Mouse (Mus musculus) cerebellum, postnatal 10 days (tissue): ENCODE data around the gene Lrrc29.

Source experiments
- DNase-seq, 2 experiments: peaks; one replicate each; pipeline ENCODE4 v3.0.0; 2021; ENCODE audit warnings: mixed read lengths in 2 of 2

Lrrc29 gene

GRCm38 (mm10) chr8:105288958-105289732 is 36.9 kb downstream of the Lrrc29 start:
- DNase-seq: peak; percentile 99

- peak in 1 of 2 experiments; percentile 10 for DNase-seq
These were observed 37.8 kb downstream of the Lrrc29 start for GRCm38 (mm10) chr8:105288231-105288630.

GRCm38 (mm10) chr8:105286907-105287306 is 39.2 kb downstream of the Lrrc29 start:
- DNase-seq: peak in 1 of 2 experiments; percentile 13

- DNase-seq: peak; percentile 49 to 56
These were observed 40.6 kb downstream of the Lrrc29 start for GRCm38 (mm10) chr8:105285514-105285913.

GRCm38 (mm10) chr8:105283074-105283473 is 43.0 kb downstream of the Lrrc29 start:
- peak; percentile 74 to 78 for DNase-seq

GRCm38 (mm10) chr8:105282239-105282638 is 43.8 kb downstream of the Lrrc29 start:
- no peak for DNase-seq

GRCm38 (mm10) chr8:105281821-105282220 is 44.3 kb downstream of the Lrrc29 start:
- DNase-seq: no peak

- no peak for DNase-seq
These were observed 45.5 kb downstream of the Lrrc29 start for GRCm38 (mm10) chr8:105280567-105280966.

- DNase-seq: peak; percentile 93 to 95
These were observed 47.2 kb downstream of the Lrrc29 start for GRCm38 (mm10) chr8:105278911-105279334.

GRCm38 (mm10) chr8:105276292-105277120 is 49.6 kb downstream of the Lrrc29 start:
- peak; percentile 63 to 76 for DNase-seq

- no peak for DNase-seq
These were observed 50.2 kb downstream of the Lrrc29 start, which contains the start of gene Nol3 for GRCm38 (mm10) chr8:105275840-105276239. Gene Nol3 (plus strand): TSS chr8:105276140.

- no peak for DNase-seq
These were observed 50.7 kb downstream of the Lrrc29 start for GRCm38 (mm10) chr8:105275387-105275786.

GRCm38 (mm10) chr8:105270916-105271186 is 55.2 kb downstream of the Lrrc29 start:
- no peak for DNase-seq

GRCm38 (mm10) chr8:105270101-105270915 is 55.8 kb downstream of the Lrrc29 start:
- DNase-seq: no peak

- DNase-seq: peak in 1 of 2 experiments; percentile 40
These were observed 56.6 kb downstream of the Lrrc29 start, which contains the start of gene Hsf4 for GRCm38 (mm10) chr8:105269461-105269947. Gene Hsf4 (plus strand): TSS chr8:105269801.

- peak in 1 of 2 experiments; percentile 34 for DNase-seq
These were observed 57.0 kb downstream of the Lrrc29 start for GRCm38 (mm10) chr8:105269075-105269458.

- DNase-seq: peak; percentile 81 to 90
These were observed 57.6 kb downstream of the Lrrc29 start for GRCm38 (mm10) chr8:105268342-105269074.

GRCm38 (mm10) chr8:105266775-105267174 is 59.3 kb downstream of the Lrrc29 start:
- peak in 1 of 2 experiments; percentile 34 for DNase-seq

GRCm38 (mm10) chr8:105265128-105265527 is 61.0 kb downstream of the Lrrc29 start:
- no peak for DNase-seq

GRCm38 (mm10) chr8:105264024-105264982 is 61.8 kb downstream of the Lrrc29 start, which contains the start of the genes Tradd and Fbxl8:
Gene Tradd (minus strand): TSS chr8:105264609.
Gene Fbxl8 (plus strand): TSS chr8:105264648.
- DNase-seq: peak; percentile 60 to 75
